Mouse (Mus musculus): ENCODE measurements around the gene Tob2. TPM values are rescaled to one million over a fixed set of nuclear protein-coding genes. Genes with fewer than 3 reads are reported as not detected.

Gene Tob2
- 11.7 and 14.4 TPM in 2 replicates for polyA plus RNA-seq (2014; fragmentation: Nextera tagmentation; extraction: Ambion mirVana)

DNA sequence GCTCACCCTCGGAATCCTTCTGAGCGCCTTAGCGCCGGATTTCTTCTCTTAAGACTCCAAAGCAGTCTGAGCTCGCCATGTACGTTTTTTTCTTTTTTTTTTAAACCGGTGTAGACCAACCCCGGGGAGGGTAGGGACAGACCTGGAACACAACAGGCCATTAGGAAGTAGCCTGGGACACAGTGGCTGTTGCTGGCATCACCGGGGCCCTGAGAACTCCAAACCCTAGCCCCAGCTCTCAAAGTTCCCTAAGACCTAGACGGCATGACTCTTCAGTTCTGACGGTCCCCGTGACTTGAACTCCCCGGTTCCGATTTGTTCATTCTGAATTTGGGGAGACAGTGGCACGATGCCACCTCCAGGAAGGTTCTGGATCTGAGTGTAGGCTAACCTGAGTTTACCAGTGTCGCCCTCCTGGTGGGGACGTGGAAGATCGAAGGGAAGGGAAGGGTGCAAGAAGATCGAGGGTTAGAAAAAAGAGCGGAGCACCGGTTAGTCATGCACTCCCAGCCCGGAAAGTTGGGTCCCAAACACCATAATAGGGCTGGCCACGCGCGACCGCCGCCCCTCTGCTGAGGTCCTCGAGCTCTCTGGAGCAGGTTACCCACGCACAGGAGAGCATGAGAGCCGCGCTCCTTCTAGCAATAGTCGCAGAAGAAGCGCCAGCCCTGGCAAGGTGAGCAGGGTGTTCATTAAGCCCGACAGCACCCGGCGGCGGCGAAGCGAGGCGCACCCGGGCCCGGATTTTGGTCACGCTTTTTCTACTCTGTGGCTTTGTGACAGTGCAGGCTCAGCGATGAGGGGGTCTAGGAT lies at the start of gene Tob2:
Gene Tob2 (minus strand): TSS at position 280 of the 813 bp plus-strand sequence.
- no peaks in the 10 kb centered on the region for H3K9me3 ChIP-seq (ENCODE audit: control insufficient read depth, low read length)
- under 1% methylated on average over 44 of the region's 44 CpGs for WGBS

GRCm38 (mm10) chr15:81907953-81908352 lies 49.4 kb upstream of the Tob2 start:
- H3K9me3 ChIP-seq (ENCODE audit: control insufficient read depth, low read length): no peaks in the 10 kb centered on the region
- no peak overlapping the region for H3K9ac ChIP-seq (replicated peaks; ENCODE audit: low read length)
- no peaks in the 10 kb centered on the region for H3K4me1 ChIP-seq (ENCODE audit: control insufficient read depth, insufficient read depth, low read length)
- WGBS: 94% methylated on average over 8 of the region's 8 CpGs
- DNase-seq (no peak), ATAC-seq (ENCODE audit: low FRiP score, low TSS enrichment) (no peak)
- H3K27ac ChIP-seq (replicated peaks; ENCODE audit: low read depth, low read length): no peak overlapping the region
- no peak overlapping the region for H3K4me3 ChIP-seq (replicated peaks; ENCODE audit: low read depth, low read length)
- no peak overlapping the region for H3K4me2 ChIP-seq (ENCODE audit: low read length)
- peaks cover 93% of the 10 kb centered on the region for H3K36me3 ChIP-seq (ENCODE audit: control insufficient read depth, insufficient read depth, low read length)
- H3K27me3 ChIP-seq (ENCODE audit: control insufficient read depth, insufficient read depth, low read length): no peaks in the 10 kb centered on the region

More for the DNA sequence above, at the start of gene Tob2:
- ATAC-seq (ENCODE audit: low FRiP score, low TSS enrichment) (no peak), DNase-seq (peak; percentile 70)
- Histone ChIP-seq H3K4me2 (ENCODE audit: low read length) (peak within 1 kb of the TSS; percentile 88), H3K4me3 (replicated peaks; ENCODE audit: low read depth, low read length) (peak within 1 kb of the TSS; percentile 86), H3K9ac (replicated peaks; ENCODE audit: low read length) (peak within 1 kb of the TSS; percentile 73), H3K36me3 (ENCODE audit: control insufficient read depth, insufficient read depth, low read length) (no peaks in the 10 kb centered on the region), H3K27ac (replicated peaks; ENCODE audit: low read depth, low read length) (peak within 1 kb of the TSS; percentile 91), H3K4me1 (ENCODE audit: control insufficient read depth, insufficient read depth, low read length) (peaks cover 24% of the 10 kb centered on the region), H3K27me3 (ENCODE audit: control insufficient read depth, insufficient read depth, low read length) (no peaks in the 10 kb centered on the region)

DNA sequence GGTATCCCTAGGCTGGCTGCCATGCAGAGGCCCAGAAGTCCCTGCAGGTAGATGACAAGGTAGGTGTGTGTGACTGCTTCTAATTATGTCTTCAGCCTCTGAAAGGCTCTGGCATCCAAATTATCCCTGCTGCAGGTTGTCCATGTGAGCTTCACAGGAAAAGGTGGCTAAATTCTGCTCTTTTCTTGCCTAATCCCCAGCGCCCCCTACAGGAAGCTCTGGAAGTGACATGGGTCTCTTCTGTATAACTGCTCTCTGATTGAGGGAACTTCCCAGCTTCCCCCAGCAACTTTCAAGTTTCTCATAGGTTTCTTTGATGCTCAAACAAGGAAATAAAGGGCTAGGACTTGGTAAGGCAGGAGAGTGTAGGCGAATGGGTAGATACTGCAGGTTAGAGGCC lies 46.3 kb upstream of the Tob2 start:
- Histone ChIP-seq H3K4me2 (ENCODE audit: low read length) (no peak overlapping the region), H3K4me1 (ENCODE audit: control insufficient read depth, insufficient read depth, low read length) (no peaks in the 10 kb centered on the region), H3K36me3 (ENCODE audit: control insufficient read depth, insufficient read depth, low read length) (peaks cover 93% of the 10 kb centered on the region), H3K4me3 (replicated peaks; ENCODE audit: low read depth, low read length) (no peak overlapping the region), H3K27me3 (ENCODE audit: control insufficient read depth, insufficient read depth, low read length) (no peaks in the 10 kb centered on the region), H3K9ac (replicated peaks; ENCODE audit: low read length) (no peak overlapping the region), H3K27ac (replicated peaks; ENCODE audit: low read depth, low read length) (no peak overlapping the region), H3K9me3 (ENCODE audit: control insufficient read depth, low read length) (no peaks in the 10 kb centered on the region)
- no peak for ATAC-seq (ENCODE audit: low FRiP score, low TSS enrichment)
- WGBS: 33% methylated on average over 2 of the region's 2 CpGs
- peak; percentile 80 for DNase-seq

DNA sequence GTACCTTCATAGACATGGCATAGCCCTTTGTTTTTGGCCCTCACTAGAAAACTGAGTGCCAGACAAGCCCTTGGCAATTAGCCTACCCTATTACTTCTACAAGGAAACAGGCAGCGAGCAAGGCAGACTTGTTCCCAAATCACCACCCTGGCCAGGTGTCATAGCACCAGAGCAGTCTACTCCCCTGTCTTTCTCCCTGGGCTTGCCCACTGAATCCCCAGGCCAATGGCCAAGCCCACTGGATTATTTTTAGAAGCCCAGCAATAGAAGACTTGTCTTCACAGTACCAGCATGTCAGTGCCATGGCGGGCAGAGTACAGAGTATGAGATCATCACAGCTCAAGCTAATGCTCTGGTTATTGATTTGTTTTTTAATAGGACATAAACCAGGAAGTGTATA lies 40.2 kb upstream of the Tob2 start:
- WGBS: 90% methylated on average over 2 of the region's 2 CpGs

DNA sequence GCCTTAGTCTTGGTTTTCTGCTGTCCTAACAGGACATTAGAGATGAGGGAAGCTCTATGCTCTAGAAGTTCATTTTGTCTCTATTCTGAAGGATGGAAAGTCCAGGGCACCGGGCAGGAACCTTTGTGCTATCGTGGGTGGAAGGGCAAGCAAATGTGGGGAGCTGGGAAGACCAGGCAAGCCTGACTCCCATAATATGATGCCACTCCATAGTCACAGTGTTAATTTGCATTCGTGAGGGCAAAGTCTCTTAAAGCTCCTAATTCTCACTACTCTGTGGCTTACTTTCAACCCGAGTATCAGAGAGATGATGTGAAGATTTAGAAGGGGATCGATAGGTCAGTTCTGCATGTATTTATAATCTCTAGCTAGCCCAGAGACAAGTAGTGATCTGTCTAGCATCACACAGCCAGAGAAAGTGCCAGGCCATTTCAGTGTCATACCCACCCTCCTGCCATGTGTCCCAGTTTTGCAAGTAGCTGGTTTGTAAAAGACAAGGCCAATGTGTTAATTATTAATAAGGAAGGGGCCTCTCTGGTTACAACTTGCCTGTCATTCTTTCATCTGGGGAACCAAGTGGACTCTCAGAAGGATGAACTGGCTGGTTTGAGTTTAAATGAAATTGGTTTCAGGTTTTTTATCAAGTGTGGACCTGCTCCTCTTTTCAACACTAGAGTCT lies 39.1 kb upstream of the Tob2 start:
- Histone ChIP-seq H3K9me3 (ENCODE audit: control insufficient read depth, low read length) (no peaks in the 10 kb centered on the region), H3K9ac (replicated peaks; ENCODE audit: low read length) (no peak overlapping the region), H3K4me2 (ENCODE audit: low read length) (no peak overlapping the region), H3K36me3 (ENCODE audit: control insufficient read depth, insufficient read depth, low read length) (peaks cover 70% of the 10 kb centered on the region), H3K4me1 (ENCODE audit: control insufficient read depth, insufficient read depth, low read length) (no peaks in the 10 kb centered on the region), H3K27me3 (ENCODE audit: control insufficient read depth, insufficient read depth, low read length) (no peaks in the 10 kb centered on the region), H3K4me3 (replicated peaks; ENCODE audit: low read depth, low read length) (no peak overlapping the region), H3K27ac (replicated peaks; ENCODE audit: low read depth, low read length) (no peak overlapping the region)
- 95% methylated on average over 5 of the region's 5 CpGs for WGBS
- DNase-seq (no peak), ATAC-seq (ENCODE audit: low FRiP score, low TSS enrichment) (no peak)

More for the DNA sequence above, 40.2 kb upstream of the Tob2 start:
- no peak overlapping the region for H3K4me2 ChIP-seq (ENCODE audit: low read length)
- DNase-seq (no peak), ATAC-seq (ENCODE audit: low FRiP score, low TSS enrichment) (no peak)
- H3K9me3 ChIP-seq (ENCODE audit: control insufficient read depth, low read length): no peaks in the 10 kb centered on the region
- no peak overlapping the region for H3K27ac ChIP-seq (replicated peaks; ENCODE audit: low read depth, low read length)
- H3K4me1 ChIP-seq (ENCODE audit: control insufficient read depth, insufficient read depth, low read length): no peaks in the 10 kb centered on the region
- H3K27me3 ChIP-seq (ENCODE audit: control insufficient read depth, insufficient read depth, low read length): no peaks in the 10 kb centered on the region
- H3K36me3 ChIP-seq (ENCODE audit: control insufficient read depth, insufficient read depth, low read length): peaks cover 80% of the 10 kb centered on the region
- H3K4me3 ChIP-seq (replicated peaks; ENCODE audit: low read depth, low read length): no peak overlapping the region
- H3K9ac ChIP-seq (replicated peaks; ENCODE audit: low read length): no peak overlapping the region

- H3K4me3 ChIP-seq (replicated peaks; ENCODE audit: low read depth, low read length): no peak overlapping the region
- H3K9me3 ChIP-seq (ENCODE audit: control insufficient read depth, low read length): no peaks in the 10 kb centered on the region
- ATAC-seq (ENCODE audit: low FRiP score, low TSS enrichment): no peak
- no peak overlapping the region for H3K4me2 ChIP-seq (ENCODE audit: low read length)
- H3K9ac ChIP-seq (replicated peaks; ENCODE audit: low read length): no peak overlapping the region
- no peaks in the 10 kb centered on the region for H3K4me1 ChIP-seq (ENCODE audit: control insufficient read depth, insufficient read depth, low read length)
- DNase-seq: no peak
- H3K27me3 ChIP-seq (ENCODE audit: control insufficient read depth, insufficient read depth, low read length): no peaks in the 10 kb centered on the region
- peaks cover 68% of the 10 kb centered on the region for H3K36me3 ChIP-seq (ENCODE audit: control insufficient read depth, insufficient read depth, low read length)
- H3K27ac ChIP-seq (replicated peaks; ENCODE audit: low read depth, low read length): no peak overlapping the region
- 93% methylated on average over 2 of the region's 2 CpGs for WGBS
Measured at GRCm38 (mm10) chr15:81896407-81896806, 37.8 kb upstream of the Tob2 start.

DNA sequence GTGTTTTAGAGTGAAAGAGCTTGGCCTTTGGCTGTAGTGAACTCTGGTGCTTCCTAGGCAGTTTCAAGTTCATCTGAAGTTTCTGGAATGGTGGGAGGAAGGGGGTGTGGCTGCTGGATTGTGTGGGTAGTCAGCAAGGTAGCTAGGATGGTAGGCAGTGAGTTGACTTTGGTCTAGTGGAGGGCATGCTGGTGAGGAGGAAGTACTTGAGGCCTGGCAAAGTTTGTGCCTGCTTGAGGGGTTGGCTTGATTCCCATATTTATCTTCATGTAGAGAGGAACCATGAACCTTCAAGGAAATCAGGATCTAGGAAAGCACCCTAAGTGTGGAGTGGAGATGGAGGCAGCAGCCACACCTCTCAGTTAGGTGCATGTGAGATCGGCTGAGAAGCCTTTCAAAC lies 35.4 kb upstream of the Tob2 start:
- peaks cover 72% of the 10 kb centered on the region for H3K36me3 ChIP-seq (ENCODE audit: control insufficient read depth, insufficient read depth, low read length)
- 92% methylated on average over 1 of the region's 1 CpGs for WGBS
- no peaks in the 10 kb centered on the region for H3K4me1 ChIP-seq (ENCODE audit: control insufficient read depth, insufficient read depth, low read length)
- no peak overlapping the region for H3K4me2 ChIP-seq (ENCODE audit: low read length)
- ATAC-seq (ENCODE audit: low FRiP score, low TSS enrichment) (no peak), DNase-seq (no peak)
- H3K27ac ChIP-seq (replicated peaks; ENCODE audit: low read depth, low read length): no peak overlapping the region
- no peak overlapping the region for H3K9ac ChIP-seq (replicated peaks; ENCODE audit: low read length)
- H3K9me3 ChIP-seq (ENCODE audit: control insufficient read depth, low read length): no peaks in the 10 kb centered on the region
- no peaks in the 10 kb centered on the region for H3K27me3 ChIP-seq (ENCODE audit: control insufficient read depth, insufficient read depth, low read length)
- H3K4me3 ChIP-seq (replicated peaks; ENCODE audit: low read depth, low read length): no peak overlapping the region

DNA sequence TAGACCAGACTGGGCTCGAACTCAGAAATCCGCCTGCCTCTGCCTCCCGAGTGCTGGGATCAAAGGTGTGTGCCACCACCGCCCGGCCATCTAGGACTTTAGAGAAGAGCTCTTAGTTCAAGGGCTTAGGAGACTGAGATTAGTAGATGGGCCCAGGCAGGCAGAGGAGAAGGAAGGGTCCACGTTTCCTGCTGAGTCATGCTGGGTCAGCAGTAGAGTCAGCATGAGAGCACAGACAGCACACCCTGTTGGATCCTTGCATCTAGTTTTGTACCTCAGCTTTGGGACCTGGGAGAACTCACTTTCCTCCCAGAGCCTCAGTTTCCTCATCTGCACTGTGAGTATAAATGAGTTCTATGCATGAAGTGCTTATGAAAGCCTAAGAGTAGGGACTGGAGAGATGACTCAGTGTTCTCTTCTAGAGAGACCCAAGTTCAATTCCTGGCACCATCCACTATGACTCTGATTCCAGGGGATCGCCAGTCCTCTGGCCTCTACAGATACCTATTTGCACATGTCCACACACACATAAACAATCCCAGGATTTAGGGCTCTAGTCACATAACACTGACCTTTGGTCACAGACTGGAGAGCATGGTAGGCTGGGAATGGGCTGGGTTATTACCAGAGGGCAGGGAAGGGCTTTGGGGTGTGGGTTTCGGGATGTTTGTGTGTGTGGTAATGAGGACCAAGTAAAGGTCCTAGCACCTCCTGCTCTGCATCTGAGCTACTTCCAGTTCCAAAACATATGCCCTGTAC lies 33.4 kb upstream of the Tob2 start:
- no peak for DNase-seq
- Histone ChIP-seq H3K9me3 (ENCODE audit: control insufficient read depth, low read length) (no peaks in the 10 kb centered on the region), H3K4me2 (ENCODE audit: low read length) (no peak overlapping the region), H3K4me3 (replicated peaks; ENCODE audit: low read depth, low read length) (no peak overlapping the region), H3K36me3 (ENCODE audit: control insufficient read depth, insufficient read depth, low read length) (peaks cover 66% of the 10 kb centered on the region), H3K27me3 (ENCODE audit: control insufficient read depth, insufficient read depth, low read length) (no peaks in the 10 kb centered on the region), H3K27ac (replicated peaks; ENCODE audit: low read depth, low read length) (no peak overlapping the region), H3K9ac (replicated peaks; ENCODE audit: low read length) (no peak overlapping the region), H3K4me1 (ENCODE audit: control insufficient read depth, insufficient read depth, low read length) (no peaks in the 10 kb centered on the region)
- no peak for ATAC-seq (ENCODE audit: low FRiP score, low TSS enrichment)
- WGBS: 97% methylated on average over 8 of the region's 8 CpGs

Measured in midbrain, embryonic 14.5 days (tissue).